Mouse (Mus musculus) liver, embryonic 14.5 days (tissue): ENCODE results near the gene Psmd3. TPM values are rescaled to one million over a fixed set of nuclear protein-coding genes. Genes with fewer than 3 reads are reported as not detected.
"Not testable (repeated sequence)": the region's sequence is repeated elsewhere in the genome, so short reads cannot be mapped to it uniquely, and the experiment has no call there.

ENCODE experiments used
- ATAC-seq: fragments of 200-750 bp; cut with Nextera tagmentation; 2 replicates; pipeline ENCODE4 v1.8.0; 2017; ENCODE audit warnings: moderate number of reproducible peaks, mild to moderate bottlenecking, moderate library complexity; ENCODE audit not compliant: insufficient read depth
- DNase-seq, 3 experiments: peaks; one replicate each; pipeline ENCODE4 v3.0.0-alpha.2; 2012 to 2013; ENCODE audit warnings: low read depth in 3 of 3, low spot score in 3 of 3
- H3K27ac ChIP-seq: fragments of 300-500 bp; sonication (generic); 2 replicates; pipeline ENCODE4 v1.5.1; 2014; ENCODE audit warnings: moderate library complexity, mild to moderate bottlenecking, control low read depth, inconsistent platforms
- H3K27me3 ChIP-seq: fragments of 300-500 bp; sonication (generic); 2 replicates; pipeline ENCODE4 v1.6.1; 2014; ENCODE audit warnings: mild to moderate bottlenecking, low read length, moderate library complexity; ENCODE audit not compliant: control insufficient read depth, insufficient read depth
- H3K36me3 ChIP-seq: fragments of 300-500 bp; sonication (generic); replicated peaks from 2 replicates; pipeline ENCODE4 v1.6.1; 2014; ENCODE audit warnings: low read depth; ENCODE audit not compliant: control insufficient read depth, insufficient read depth
- H3K4me1 ChIP-seq, 2 experiments: fragments of 200-500 bp in 1 of 2; fragments of 300-500 bp in 1 of 2; sonication (generic) in 1 of 2; replicated peaks; 2 replicates each; pipeline ENCODE4 v1.6.1; 2012 to 2014; ENCODE audit warnings: antibody characterized with exemption in 1 of 2, inconsistent platforms in 1 of 2, low read length in 1 of 2; ENCODE audit not compliant: control insufficient read depth in 2 of 2, insufficient read depth in 2 of 2
- H3K4me2 ChIP-seq: fragments of 300-500 bp; sonication (generic); 2 replicates; pipeline ENCODE4 v1.6.1; 2014; ENCODE audit warnings: low read depth, mild to moderate bottlenecking, control low read depth, moderate library complexity
- H3K4me3 ChIP-seq, 2 experiments: fragments of 200-500 bp in 1 of 2; fragments of 300-500 bp in 1 of 2; sonication (generic) in 1 of 2; 2 replicates each; pipeline ENCODE4 v1.5.1; 2012 to 2014; ENCODE audit warnings: low read depth in 2 of 2, low read length in 2 of 2, mild to moderate bottlenecking in 2 of 2, control low read depth in 1 of 2, inconsistent platforms in 1 of 2, moderate library complexity in 1 of 2; ENCODE audit not compliant: insufficient read depth in 1 of 2
- H3K9ac ChIP-seq: fragments of 300-500 bp; sonication (generic); replicated peaks from 2 replicates; pipeline ENCODE4 v1.6.1; 2014; ENCODE audit warnings: mild to moderate bottlenecking, control low read depth, moderate library complexity
- H3K9me3 ChIP-seq: fragments of 300-500 bp; sonication (generic); 2 replicates; pipeline ENCODE4 v1.6.1; 2016; ENCODE audit warnings: low read length, mixed read lengths; ENCODE audit not compliant: control insufficient read depth
- CTCF ChIP-seq: IDR thresholded peaks from 2 replicates; pipeline ENCODE4 v1.5.1; 2016; ENCODE audit warnings: antibody characterized with exemption, low read depth, control low read depth
- EP300 ChIP-seq: IDR thresholded peaks from 2 replicates; pipeline ENCODE4 v1.6.1; 2016; ENCODE audit warnings: antibody characterized with exemption, low read depth
- WGBS: fragments of 180-500 bp; shearing (Covaris S2); extraction: QIAGEN DNeasy Blood & Tissue Kit; methylation state at CpG from one replicate; pipeline ENCODE4 v1.1.7; 2014; ENCODE audit not compliant: insufficient replicate concordance; 5-methylcytosine and 5-hydroxymethylcytosine counted together
- polyA plus RNA-seq, 2 experiments: library from polyadenylated mRNA; depleted of rRNA in 1 of 2; stranded (reverse) in 1 of 2; unstranded in 1 of 2; fragments of >200 nt; fragmentation: Nextera tagmentation in 1 of 2; extraction: Ambion mirVana in 1 of 2; gene quantifications; 2 replicates each; pipeline versions ENCODE4 v1.2.1 to v1.2.3; 2012 to 2014

The Psmd3 gene
- polyA plus RNA-seq, 2 experiments = 55.3 to 75.7 TPM

GRCm38 (mm10) chr11:98675829-98676363, 6.5 kb upstream of the Psmd3 start:
- DNase-seq = no peak
- H3K4me3 ChIP-seq = no peak overlapping the region
- no peak overlapping the region for H3K4me2 ChIP-seq
- ATAC-seq = no peak
- peaks cover 5 to 19% of the 10 kb centered on the region in 2 experiments; a peak in 3 of 4 replicates for H3K4me1 ChIP-seq
- H3K27ac ChIP-seq = no peak overlapping the region
- H3K9me3 ChIP-seq = no peaks in the 10 kb centered on the region
- TF ChIP-seq EP300 = no peak
- no peak for TF ChIP-seq CTCF
- WGBS = 37% methylated on average over 7 of the region's 7 CpGs
- no peak overlapping the region for H3K9ac ChIP-seq
- no peaks in the 10 kb centered on the region for H3K36me3 ChIP-seq
- no peaks in the 10 kb centered on the region for H3K27me3 ChIP-seq

- Histone ChIP-seq H3K9ac (no peak overlapping the region), H3K36me3 (no peaks in the 10 kb centered on the region; the same call in 1 of the 2 replicates), H3K27ac (no peak overlapping the region), H3K4me1 (peaks cover 6 to 10% of the 10 kb centered on the region in 2 experiments; a peak in 3 of 4 replicates), H3K4me3 (no peak overlapping the region), H3K9me3 (no peaks in the 10 kb centered on the region), H3K4me2 (no peak overlapping the region), H3K27me3 (no peaks in the 10 kb centered on the region)
- 87% methylated on average over 1 of the region's 1 CpGs for WGBS
- DNase-seq = no peak
- TF ChIP-seq EP300 (no peak), CTCF (peak; percentile 57)
- no peak for ATAC-seq
Observed at GRCm38 (mm10) chr11:98680023-98680422, 2.3 kb upstream of the Psmd3 start.

GRCm38 (mm10) chr11:98680595-98680994, 1.8 kb upstream of the Psmd3 start:
- not testable (repeated sequence) for H3K4me2 ChIP-seq, H3K9me3 ChIP-seq, DNase-seq, ATAC-seq, H3K27me3 ChIP-seq, H3K4me1 ChIP-seq, H3K9ac ChIP-seq, H3K36me3 ChIP-seq, H3K4me3 ChIP-seq, H3K27ac ChIP-seq
- WGBS = 69% methylated on average over 4 of the region's 4 CpGs

- H3K4me2 ChIP-seq = peak overlapping the region; percentile 84
- no peak for DNase-seq
- H3K4me1 ChIP-seq = peaks cover 6 to 10% of the 10 kb centered on the region in 2 experiments; a peak in 3 of 4 replicates
- TF ChIP-seq EP300 (no peak), CTCF (no peak)
- no peaks in the 10 kb centered on the region for H3K27me3 ChIP-seq
- H3K36me3 ChIP-seq = peaks cover 11% of the 10 kb centered on the region
- H3K4me3 ChIP-seq = no peak overlapping the region
- no peak overlapping the region for H3K9ac ChIP-seq
- WGBS = 51% methylated on average over 4 of the region's 4 CpGs
- no peaks in the 10 kb centered on the region for H3K9me3 ChIP-seq
- no peak for ATAC-seq
- H3K27ac ChIP-seq = no peak overlapping the region
Observed at GRCm38 (mm10) chr11:98681186-98681585, 1.2 kb upstream of the Psmd3 start.

GRCm38 (mm10) chr11:98682811-98683210, 457 bp downstream of the Psmd3 start:
- Histone ChIP-seq H3K27ac (peak overlapping the region; percentile 72), H3K36me3 (peaks cover 25% of the 10 kb centered on the region), H3K9ac (peak overlapping the region; percentile 99), H3K4me3 (peak overlapping the region; percentile 84 to 99), H3K9me3 (no peaks in the 10 kb centered on the region), H3K4me1 (peaks cover 6 to 10% of the 10 kb centered on the region in 2 experiments; a peak in 3 of 4 replicates), H3K4me2 (peak overlapping the region; percentile 84), H3K27me3 (no peaks in the 10 kb centered on the region)
- under 1% methylated on average over 23 of the region's 23 CpGs for WGBS
- peak; percentile 46 for ATAC-seq
- TF ChIP-seq CTCF = no peak
- TF ChIP-seq EP300 = no peak
- DNase-seq = no peak
